Mouse (Mus musculus) CD4-positive helper T cell, adult 2 months (primary cell): ENCODE measurements around the gene Trpc3.
"Not testable (repeated sequence)": the region's sequence is repeated elsewhere in the genome, so short reads cannot be mapped to it uniquely, and the experiment has no call there.

Source experiments
- DNase-seq: peaks from one replicate; pipeline ENCODE4 v3.0.0-alpha.2; 2012; ENCODE audit warnings: low read depth, missing footprints, low spot score

Gene Trpc3

GRCm38 (mm10) chr3:36689392-36690291 is at the start of gene Trpc3:
Gene Trpc3 (minus strand): TSS chr3:36690167.
- peak; percentile 17 for DNase-seq

GRCm38 (mm10) chr3:36738071-36738470 is 48.1 kb upstream of the Trpc3 start:
- DNase-seq = no peak

GRCm38 (mm10) chr3:36733075-36733474 is 43.1 kb upstream of the Trpc3 start:
- no peak for DNase-seq

GRCm38 (mm10) chr3:36726545-36726944 is 36.6 kb upstream of the Trpc3 start:
- no peak for DNase-seq

- DNase-seq = no peak
Observed at GRCm38 (mm10) chr3:36721850-36722249, 31.9 kb upstream of the Trpc3 start.

- DNase-seq = no peak
Observed at GRCm38 (mm10) chr3:36709521-36709920, 19.6 kb upstream of the Trpc3 start.

- DNase-seq = no peak
Observed at GRCm38 (mm10) chr3:36690292-36690650, 304 bp upstream of the Trpc3 start.

GRCm38 (mm10) chr3:36688874-36689273 is 1.1 kb downstream of the Trpc3 start:
- DNase-seq = peak; percentile 18

GRCm38 (mm10) chr3:36675822-36676221 is 14.1 kb downstream of the Trpc3 start:
- no peak for DNase-seq

- no peak for DNase-seq
Observed at GRCm38 (mm10) chr3:36667814-36668213, 22.2 kb downstream of the Trpc3 start.

- DNase-seq = not testable (repeated sequence)
Observed at GRCm38 (mm10) chr3:36645245-36645559, 44.8 kb downstream of the Trpc3 start.

- DNase-seq = no peak
Observed at GRCm38 (mm10) chr3:36644554-36645244, 45.3 kb downstream of the Trpc3 start.

GRCm38 (mm10) chr3:36643354-36643753 is 46.6 kb downstream of the Trpc3 start:
- no peak for DNase-seq

- no peak for DNase-seq
Observed at GRCm38 (mm10) chr3:36642736-36643135, 47.2 kb downstream of the Trpc3 start.

GRCm38 (mm10) chr3:36640787-36641186 is 49.2 kb downstream of the Trpc3 start:
- no peak for DNase-seq

- no peak for DNase-seq
Observed at GRCm38 (mm10) chr3:36635449-36635848, 54.5 kb downstream of the Trpc3 start.

GRCm38 (mm10) chr3:36626803-36627202 is 63.2 kb downstream of the Trpc3 start:
- no peak for DNase-seq

- DNase-seq = no peak
Observed at GRCm38 (mm10) chr3:36618181-36618580, 71.8 kb downstream of the Trpc3 start.

- DNase-seq = no peak
Observed at GRCm38 (mm10) chr3:36613908-36614255, 76.1 kb downstream of the Trpc3 start.

- peak; percentile 86 for DNase-seq
Observed at GRCm38 (mm10) chr3:36613202-36613907, 76.6 kb downstream of the Trpc3 start, which contains the start of gene Bbs7. Gene Bbs7 (minus strand): TSS chr3:36613477.

GRCm38 (mm10) chr3:36612687-36613086 is 77.3 kb downstream of the Trpc3 start:
- no peak for DNase-seq
